Mouse (Mus musculus) stomach, embryonic 15.5 days (tissue): ENCODE measurements around the gene Cacnb4. TPM values are rescaled to one million over a fixed set of nuclear protein-coding genes. Genes with fewer than 3 reads are reported as not detected.

Experiments used
- ATAC-seq: fragments of 200-750 bp; cut with Nextera tagmentation; 2 replicates; pipeline ENCODE4 v1.8.0; 2017; ENCODE audit warnings: low read depth, moderate number of reproducible peaks, moderate TSS enrichment; ENCODE audit not compliant: insufficient read depth, low FRiP score
- H3K27ac ChIP-seq: fragments of 300-500 bp; sonication (generic); 2 replicates; pipeline ENCODE4 v1.5.1; 2015; ENCODE audit warnings: mild to moderate bottlenecking, inconsistent platforms
- H3K27me3 ChIP-seq: fragments of 300-500 bp; sonication (generic); replicated peaks from 2 replicates; pipeline ENCODE4 v1.6.1; 2015; ENCODE audit warnings: inconsistent platforms
- H3K36me3 ChIP-seq: fragments of 300-500 bp; sonication (generic); 2 replicates; pipeline ENCODE4 v1.6.1; 2015; ENCODE audit warnings: inconsistent platforms
- H3K4me1 ChIP-seq: fragments of 300-500 bp; sonication (generic); 2 replicates; pipeline ENCODE4 v1.6.1; 2015; ENCODE audit warnings: inconsistent platforms
- H3K4me2 ChIP-seq: fragments of 300-500 bp; sonication (generic); 2 replicates; pipeline ENCODE4 v1.6.1; 2015; ENCODE audit warnings: mild to moderate bottlenecking, inconsistent platforms
- H3K4me3 ChIP-seq: fragments of 300-500 bp; sonication (generic); replicated peaks from 2 replicates; pipeline ENCODE4 v1.5.1; 2015; ENCODE audit warnings: inconsistent platforms
- H3K9ac ChIP-seq: fragments of 300-500 bp; sonication (generic); 2 replicates; pipeline ENCODE4 v1.6.1; 2015; ENCODE audit warnings: inconsistent platforms
- H3K9me3 ChIP-seq: fragments of 300-500 bp; sonication (generic); 2 replicates; pipeline ENCODE4 v1.6.1; 2016; ENCODE audit warnings: inconsistent platforms
- WGBS: fragments of 180-500 bp; shearing (Covaris S2); methylation state at CpG from one replicate; pipeline ENCODE4 v1.1.7; 2015; 5-methylcytosine and 5-hydroxymethylcytosine counted together
- polyA plus RNA-seq: library from polyadenylated mRNA; unstranded; fragments of >200 nt; fragmentation: Nextera tagmentation; extraction: Ambion mirVana; gene quantifications from 2 replicates; pipeline ENCODE4 v1.2.1, GENCODE M21; 2015

Gene Cacnb4
- polyA plus RNA-seq, 1 experiment from 2014 or later, result 1.7 TPM

GRCm38 (mm10) chr2:52477550-52477907 lies 199.1 kb downstream of the Cacnb4 start:
- H3K27ac ChIP-seq, result no peak overlapping the region
- no peak overlapping the region for H3K4me2 ChIP-seq
- no peak overlapping the region for H3K4me3 ChIP-seq
- H3K4me1 ChIP-seq, result no peaks in the 10 kb centered on the region
- no peaks in the 10 kb centered on the region for H3K9me3 ChIP-seq
- H3K27me3 ChIP-seq, result no peaks in the 10 kb centered on the region
- ATAC-seq, result no peak
- WGBS, result 90% methylated on average over 13 of the region's 13 CpGs
- no peak overlapping the region for H3K9ac ChIP-seq
- no peaks in the 10 kb centered on the region for H3K36me3 ChIP-seq

DNA sequence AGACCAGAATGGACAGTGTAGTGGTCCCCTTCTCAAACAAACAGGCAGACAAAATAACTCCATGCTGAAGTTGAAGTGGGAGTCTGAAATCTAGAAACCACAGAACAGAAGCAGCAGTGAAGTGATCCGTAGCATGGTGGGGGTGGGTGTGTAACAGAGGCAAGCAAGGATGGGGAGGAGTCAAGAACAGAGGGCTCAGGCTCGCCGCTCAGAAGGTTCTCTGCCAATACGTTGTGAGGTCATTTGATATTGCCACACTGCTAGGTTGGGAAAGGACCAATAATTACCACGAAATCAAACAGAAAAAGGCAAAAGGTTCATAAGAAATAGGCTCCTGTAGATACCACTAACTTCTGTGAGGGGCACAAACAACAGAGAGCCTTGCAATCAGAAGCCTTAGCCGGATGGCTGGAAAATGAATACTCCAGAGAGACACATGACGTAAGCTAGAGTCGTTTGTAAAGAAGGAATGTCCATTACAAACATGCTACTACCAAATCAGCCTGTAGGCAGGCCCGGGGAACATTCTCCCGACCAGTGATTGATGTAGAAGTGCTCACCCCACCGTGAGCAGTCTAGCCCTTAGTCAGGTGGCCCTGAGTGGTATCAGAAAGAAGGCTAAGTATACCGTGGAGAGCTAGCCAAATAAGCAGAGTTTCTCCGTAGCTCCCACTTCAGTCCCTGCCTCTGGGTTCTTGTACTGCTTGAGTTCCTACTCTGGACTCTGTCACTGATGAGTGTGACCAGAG lies 199.7 kb downstream of the Cacnb4 start:
- H3K27ac ChIP-seq, result no peak overlapping the region
- no peak overlapping the region for H3K4me3 ChIP-seq
- no peak for ATAC-seq
- H3K4me2 ChIP-seq, result no peak overlapping the region
- no peak overlapping the region for H3K9ac ChIP-seq
- H3K4me1 ChIP-seq, result no peaks in the 10 kb centered on the region
- H3K9me3 ChIP-seq, result no peaks in the 10 kb centered on the region
- no peaks in the 10 kb centered on the region for H3K27me3 ChIP-seq
- H3K36me3 ChIP-seq, result no peaks in the 10 kb centered on the region
- 49% methylated on average over 13 of the region's 13 CpGs for WGBS

- no peak overlapping the region for H3K9ac ChIP-seq
- no peak overlapping the region for H3K4me2 ChIP-seq
- ATAC-seq, result no peak
- H3K27ac ChIP-seq, result no peak overlapping the region
- H3K4me1 ChIP-seq, result no peaks in the 10 kb centered on the region
- H3K27me3 ChIP-seq, result no peaks in the 10 kb centered on the region
- H3K9me3 ChIP-seq, result no peaks in the 10 kb centered on the region
- no peak overlapping the region for H3K4me3 ChIP-seq
- H3K36me3 ChIP-seq, result no peaks in the 10 kb centered on the region
- WGBS, result 91% methylated on average over 4 of the region's 4 CpGs
Measured at GRCm38 (mm10) chr2:52475854-52476253, 200.8 kb downstream of the Cacnb4 start.

- Histone ChIP-seq H3K36me3 (no peaks in the 10 kb centered on the region), H3K4me1 (no peaks in the 10 kb centered on the region), H3K27me3 (no peaks in the 10 kb centered on the region), H3K27ac (no peak overlapping the region), H3K9me3 (no peaks in the 10 kb centered on the region), H3K4me2 (no peak overlapping the region), H3K9ac (no peak overlapping the region), H3K4me3 (no peak overlapping the region)
- ATAC-seq, result no peak
- 74% methylated on average over 11 of the region's 11 CpGs for WGBS
Measured at GRCm38 (mm10) chr2:52474570-52474969, 202.1 kb downstream of the Cacnb4 start.

DNA sequence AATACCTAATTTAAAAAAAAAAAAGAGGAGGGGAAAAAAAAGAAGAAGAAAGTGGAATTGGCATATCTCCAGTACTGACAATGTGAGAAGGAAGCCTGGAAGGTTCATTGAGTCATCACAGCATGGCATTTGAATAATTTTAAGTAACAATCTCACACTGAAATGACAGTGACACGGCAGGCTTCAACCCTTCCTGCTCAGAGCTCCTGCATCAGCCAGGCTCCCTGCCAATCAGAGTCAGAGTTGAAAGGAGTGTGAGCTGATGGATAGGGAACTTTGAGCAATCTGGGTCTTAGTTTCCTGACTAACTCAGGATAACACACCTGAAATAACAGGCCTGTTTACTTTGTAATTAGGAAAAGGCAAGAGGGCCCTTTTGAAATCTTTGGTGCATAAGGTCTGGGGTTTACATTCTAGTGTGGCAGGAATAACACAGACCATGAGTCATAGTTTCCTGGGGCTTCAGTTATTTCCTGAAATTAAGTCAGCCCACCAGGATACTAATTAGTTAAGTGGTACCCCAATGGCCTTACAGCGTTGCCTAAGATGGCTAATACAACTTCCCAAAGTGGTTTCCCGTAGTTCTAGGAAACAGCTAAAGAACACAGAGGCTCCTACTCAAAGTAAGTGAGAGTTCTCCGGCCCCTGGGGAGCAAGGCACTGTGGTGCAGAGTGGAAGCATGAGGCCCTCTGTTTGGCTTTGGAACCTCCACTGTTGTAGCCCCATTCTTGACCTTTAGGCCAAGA lies 204.9 kb downstream of the Cacnb4 start:
- Histone ChIP-seq H3K4me2 (no peak overlapping the region), H3K36me3 (no peaks in the 10 kb centered on the region), H3K4me1 (no peaks in the 10 kb centered on the region), H3K9ac (no peak overlapping the region), H3K27me3 (no peaks in the 10 kb centered on the region), H3K4me3 (no peak overlapping the region), H3K27ac (no peak overlapping the region), H3K9me3 (no peaks in the 10 kb centered on the region)
- no peak for ATAC-seq
- 34% methylated on average over 4 of the region's 4 CpGs for WGBS

GRCm38 (mm10) chr2:52470044-52470560 lies 206.5 kb downstream of the Cacnb4 start:
- Histone ChIP-seq H3K4me1 (no peaks in the 10 kb centered on the region), H3K4me2 (no peak overlapping the region), H3K27ac (no peak overlapping the region), H3K9ac (no peak overlapping the region), H3K9me3 (no peaks in the 10 kb centered on the region), H3K27me3 (no peaks in the 10 kb centered on the region), H3K4me3 (no peak overlapping the region), H3K36me3 (no peaks in the 10 kb centered on the region)
- WGBS, result 78% methylated on average over 4 of the region's 4 CpGs
- no peak for ATAC-seq

DNA sequence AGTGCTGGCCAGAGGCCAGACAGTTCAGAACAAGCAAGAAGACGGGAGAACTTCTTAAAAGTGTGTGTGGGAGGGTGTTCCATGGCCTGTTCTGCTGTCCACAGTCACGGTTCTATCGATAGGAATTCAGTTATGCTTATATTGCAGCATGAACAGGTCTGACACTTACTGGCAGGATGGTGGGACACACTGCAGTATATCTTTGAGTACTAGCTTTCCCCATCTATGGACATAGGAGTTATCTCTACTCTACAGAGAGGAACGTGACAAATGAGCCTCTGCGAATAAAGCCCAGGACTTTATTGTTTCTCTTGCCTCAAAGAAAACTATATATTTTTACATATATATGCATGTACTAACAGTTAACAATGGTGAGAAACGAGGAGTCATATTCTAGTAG lies 209.0 kb downstream of the Cacnb4 start:
- Histone ChIP-seq H3K9ac (no peak overlapping the region), H3K9me3 (no peaks in the 10 kb centered on the region), H3K36me3 (no peaks in the 10 kb centered on the region), H3K27me3 (no peaks in the 10 kb centered on the region), H3K4me1 (no peaks in the 10 kb centered on the region), H3K4me2 (no peak overlapping the region), H3K27ac (no peak overlapping the region), H3K4me3 (no peak overlapping the region)
- ATAC-seq, result no peak
- 68% methylated on average over 6 of the region's 6 CpGs for WGBS

DNA sequence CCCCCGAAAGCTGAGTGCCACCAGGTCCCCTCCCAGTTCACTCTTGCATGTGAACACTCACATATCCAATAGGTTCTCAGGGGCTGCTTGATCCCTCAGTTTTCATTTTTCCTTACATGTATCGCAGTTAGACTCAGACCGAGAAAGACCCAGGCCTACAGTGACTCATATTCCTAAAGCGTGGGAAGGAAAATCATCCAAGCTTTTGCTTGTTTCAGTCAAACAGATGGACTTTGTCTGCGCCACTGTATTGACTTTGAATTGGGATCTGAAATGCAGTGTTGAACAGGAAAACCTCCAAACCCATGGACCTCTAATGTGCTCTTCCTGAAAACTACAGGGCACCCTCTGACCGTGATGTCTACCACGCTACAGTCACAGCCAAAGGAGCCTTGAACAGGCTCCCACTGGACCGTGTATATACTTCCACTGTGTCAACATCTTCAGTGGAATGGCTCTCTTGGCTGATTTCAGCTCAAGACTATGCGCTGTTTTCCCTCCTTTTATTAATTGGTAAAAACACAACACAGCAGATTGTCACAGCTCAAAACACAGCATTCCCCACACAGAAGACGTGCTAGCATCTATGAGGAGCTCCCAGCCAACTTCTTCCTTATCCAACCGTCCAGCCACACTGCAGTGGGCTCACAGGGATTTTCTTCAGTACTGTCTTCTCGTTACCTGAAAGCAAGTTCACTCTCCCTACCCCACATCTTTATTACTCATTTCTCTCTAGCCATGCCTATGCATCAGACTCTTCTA lies 215.2 kb downstream of the Cacnb4 start:
- ATAC-seq, result no peak
- Histone ChIP-seq H3K4me2 (no peak overlapping the region), H3K27ac (no peak overlapping the region), H3K36me3 (no peaks in the 10 kb centered on the region), H3K4me1 (no peaks in the 10 kb centered on the region), H3K4me3 (no peak overlapping the region), H3K9ac (no peak overlapping the region), H3K9me3 (no peaks in the 10 kb centered on the region), H3K27me3 (no peaks in the 10 kb centered on the region)
- 84% methylated on average over 12 of the region's 12 CpGs for WGBS

DNA sequence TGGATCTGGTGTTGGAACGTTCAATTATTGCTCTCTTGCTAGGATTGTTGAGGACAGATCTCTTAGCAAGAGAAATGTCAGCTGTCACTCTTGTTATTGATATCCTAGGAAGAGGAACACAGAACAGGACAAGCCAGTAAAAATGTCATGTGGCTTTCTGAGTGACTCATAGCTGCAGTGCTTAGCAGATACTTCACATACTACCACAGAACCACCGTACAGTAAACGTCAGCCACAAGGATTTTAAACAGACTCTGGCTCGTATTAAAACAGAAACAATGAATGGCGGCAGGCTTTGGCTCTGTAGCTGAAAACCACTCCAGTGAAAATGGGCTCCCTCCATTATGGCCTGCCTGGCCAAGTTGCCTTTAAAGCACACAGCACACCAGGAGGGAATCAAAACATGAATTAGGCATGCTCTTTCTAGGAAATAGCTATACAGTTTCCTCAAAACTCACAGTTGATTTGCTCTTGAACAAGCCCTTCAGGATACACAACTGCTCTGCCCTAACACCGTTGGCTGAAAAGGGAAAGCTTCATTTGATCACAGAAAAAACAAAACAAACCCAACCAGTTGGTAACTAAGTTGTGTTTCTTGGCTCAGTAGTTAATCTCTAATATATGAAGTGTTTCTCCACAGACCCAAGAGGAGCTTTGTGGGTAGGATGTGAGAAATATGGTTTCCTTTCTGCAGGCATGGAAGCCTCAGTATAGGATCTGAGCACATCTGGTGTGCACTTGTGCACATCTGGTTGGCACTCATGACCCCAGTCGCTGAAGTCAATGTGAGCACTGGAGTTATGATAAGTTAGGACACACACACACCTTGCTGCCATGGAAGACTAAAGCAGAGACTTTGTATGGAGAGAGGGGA lies 220.8 kb downstream of the Cacnb4 start:
- ATAC-seq, result no peak
- no peaks in the 10 kb centered on the region for H3K4me1 ChIP-seq
- H3K36me3 ChIP-seq, result no peaks in the 10 kb centered on the region
- H3K4me3 ChIP-seq, result no peak overlapping the region
- no peak overlapping the region for H3K27ac ChIP-seq
- H3K27me3 ChIP-seq, result no peaks in the 10 kb centered on the region
- H3K4me2 ChIP-seq, result no peak overlapping the region
- H3K9me3 ChIP-seq, result no peaks in the 10 kb centered on the region
- no peak overlapping the region for H3K9ac ChIP-seq
- WGBS, result 58% methylated on average over 7 of the region's 7 CpGs

DNA sequence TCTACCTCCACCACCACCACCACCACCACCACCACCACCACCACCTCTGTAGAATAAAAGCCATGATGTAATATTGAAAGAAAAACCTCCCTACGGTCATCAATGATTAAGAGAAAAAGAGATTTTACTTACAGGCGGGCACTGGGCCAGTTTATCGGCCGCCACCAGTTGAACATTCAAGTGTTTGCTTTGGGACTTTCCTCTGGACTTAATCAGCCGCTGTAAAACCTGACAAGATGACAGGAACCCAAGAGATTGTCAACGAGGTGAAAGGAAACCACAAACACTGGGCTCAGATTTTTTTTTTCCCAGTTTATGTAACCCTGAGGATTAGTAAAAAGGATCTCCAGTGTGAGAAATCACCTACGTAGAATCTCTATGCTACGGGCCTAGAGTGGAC lies 226.8 kb downstream of the Cacnb4 start:
- Histone ChIP-seq H3K4me1 (no peaks in the 10 kb centered on the region), H3K9ac (no peak overlapping the region), H3K4me2 (no peak overlapping the region), H3K36me3 (no peaks in the 10 kb centered on the region), H3K27me3 (no peaks in the 10 kb centered on the region), H3K9me3 (no peaks in the 10 kb centered on the region), H3K27ac (no peak overlapping the region), H3K4me3 (no peak overlapping the region)
- ATAC-seq, result no peak
- 71% methylated on average over 8 of the region's 8 CpGs for WGBS

GRCm38 (mm10) chr2:52448916-52449315 lies 227.7 kb downstream of the Cacnb4 start:
- Histone ChIP-seq H3K4me3 (no peak overlapping the region), H3K27me3 (no peaks in the 10 kb centered on the region), H3K36me3 (no peaks in the 10 kb centered on the region), H3K9ac (no peak overlapping the region), H3K9me3 (no peaks in the 10 kb centered on the region), H3K4me2 (no peak overlapping the region), H3K27ac (no peak overlapping the region), H3K4me1 (no peaks in the 10 kb centered on the region)
- whole genome bisulfite sequencing, result 33% methylated on average over 1 of the region's 1 CpGs
- peak; percentile 47; the same call in 1 of the 2 replicates for ATAC-seq
